Mouse (Mus musculus) heart, embryonic 12.5 days (tissue): Measurements from ENCODE around the gene Rimklb. TPM values are rescaled to one million over a fixed set of nuclear protein-coding genes. Genes with fewer than 3 reads are reported as not detected.
"Not testable (repeated sequence)": the region's sequence is repeated elsewhere in the genome, so short reads cannot be mapped to it uniquely, and the experiment has no call there.

ENCODE experiments used
- ATAC-seq: fragments of 200-750 bp; cut with Nextera tagmentation; 2 replicates; pipeline ENCODE4 v1.8.0; 2017; ENCODE audit warnings: moderate TSS enrichment, moderate library complexity; ENCODE audit not compliant: insufficient number of reproducible peaks, low FRiP score
- H3K27ac ChIP-seq: fragments of 300-500 bp; sonication (generic); 2 replicates; pipeline ENCODE4 v1.5.1; 2016; ENCODE audit warnings: mild to moderate bottlenecking, moderate library complexity; ENCODE audit not compliant: poor library complexity, severe bottlenecking
- H3K27me3 ChIP-seq: fragments of 300-500 bp; sonication (generic); replicated peaks from 2 replicates; pipeline ENCODE4 v1.6.1; 2016; ENCODE audit warnings: mild to moderate bottlenecking, moderate library complexity
- H3K36me3 ChIP-seq: fragments of 300-500 bp; sonication (generic); 2 replicates; pipeline ENCODE4 v1.6.1; 2016; ENCODE audit warnings: mild to moderate bottlenecking, moderate library complexity
- H3K4me1 ChIP-seq: fragments of 300-500 bp; sonication (generic); replicated peaks from 2 replicates; pipeline ENCODE4 v1.6.1; 2016; ENCODE audit warnings: mild to moderate bottlenecking
- H3K4me2 ChIP-seq: fragments of 300-500 bp; sonication (generic); 2 replicates; pipeline ENCODE4 v1.6.1; 2016; ENCODE audit warnings: mild to moderate bottlenecking, moderate library complexity
- H3K4me3 ChIP-seq: fragments of 300-500 bp; sonication (generic); 2 replicates; pipeline ENCODE4 v1.5.1; 2016; ENCODE audit warnings: mild to moderate bottlenecking
- H3K9ac ChIP-seq: fragments of 300-500 bp; sonication (generic); 2 replicates; pipeline ENCODE4 v1.6.1; 2016; ENCODE audit warnings: mild to moderate bottlenecking, moderate library complexity
- H3K9me3 ChIP-seq: fragments of 300-500 bp; sonication (generic); replicated peaks from 2 replicates; pipeline ENCODE4 v1.6.1; 2016; ENCODE audit warnings: mild to moderate bottlenecking, moderate library complexity
- WGBS: fragments of 180-500 bp; shearing (Covaris S2); methylation state at CpG from one replicate; pipeline ENCODE4 v1.1.7; 2016; 5-methylcytosine and 5-hydroxymethylcytosine counted together
- polyA plus RNA-seq: library from polyadenylated mRNA; unstranded; fragments of >200 nt; fragmentation: Nextera tagmentation; extraction: Ambion mirVana; gene quantifications from 2 replicates; pipeline ENCODE4 v1.2.1, GENCODE M21; 2016

The Rimklb gene
- polyA plus RNA-seq, 1 experiment from 2014 or later = 7.3 TPM

GRCm38 (mm10) chr6:122527596-122527995 lies 29.0 kb upstream of the Rimklb start:
- Histone ChIP-seq H3K36me3 (no peaks in the 10 kb centered on the region), H3K9me3 (no peaks in the 10 kb centered on the region), H3K27ac (no peak overlapping the region), H3K27me3 (0 out of 2 replicates have a peak, but pooled peaks cover 3% of the 10 kb centered on the region), H3K4me1 (no peaks in the 10 kb centered on the region), H3K4me2 (no peak overlapping the region), H3K9ac (no peak overlapping the region), H3K4me3 (no peak overlapping the region)
- ATAC-seq = no peak
- 21% methylated on average over 12 of the region's 12 CpGs for WGBS

- no peak for ATAC-seq
- Histone ChIP-seq H3K27ac (no peak overlapping the region), H3K36me3 (no peaks in the 10 kb centered on the region), H3K9ac (no peak overlapping the region), H3K4me3 (no peak overlapping the region), H3K27me3 (0 out of 2 replicates have a peak, but pooled peaks cover 3% of the 10 kb centered on the region), H3K4me1 (no peaks in the 10 kb centered on the region), H3K4me2 (no peak overlapping the region), H3K9me3 (no peaks in the 10 kb centered on the region)
- WGBS = 82% methylated on average over 8 of the region's 8 CpGs
These were observed 24.7 kb upstream of the Rimklb start for GRCm38 (mm10) chr6:122523289-122523688.

- no peak for ATAC-seq
- H3K9me3 ChIP-seq = no peaks in the 10 kb centered on the region
- H3K4me2 ChIP-seq = peak overlapping the region; percentile 15; the same call in 1 of the 2 replicates
- no peaks in the 10 kb centered on the region for H3K4me1 ChIP-seq
- no peaks in the 10 kb centered on the region for H3K36me3 ChIP-seq
- WGBS = 65% methylated on average over 9 of the region's 9 CpGs
- 0 out of 2 replicates have a peak, but pooled peaks cover 3% of the 10 kb centered on the region for H3K27me3 ChIP-seq
- H3K4me3 ChIP-seq = no peak overlapping the region
- H3K9ac ChIP-seq = no peak overlapping the region
- no peak overlapping the region for H3K27ac ChIP-seq
These were observed 24.0 kb upstream of the Rimklb start for GRCm38 (mm10) chr6:122522595-122522994.

GRCm38 (mm10) chr6:122519384-122519783 lies 20.8 kb upstream of the Rimklb start:
- Histone ChIP-seq H3K4me3 (no peak overlapping the region), H3K9ac (no peak overlapping the region), H3K36me3 (no peaks in the 10 kb centered on the region), H3K27me3 (no peaks in the 10 kb centered on the region), H3K4me1 (no peaks in the 10 kb centered on the region), H3K9me3 (no peaks in the 10 kb centered on the region), H3K4me2 (no peak overlapping the region), H3K27ac (no peak overlapping the region)
- ATAC-seq = no peak
- 38% methylated on average over 2 of the region's 2 CpGs for WGBS

- 51% methylated on average over 1 of the region's 1 CpGs for WGBS
- Histone ChIP-seq H3K4me1 (peaks cover 8% of the 10 kb centered on the region; the same call in 1 of the 2 replicates), H3K4me2 (no peak overlapping the region), H3K27ac (no peak overlapping the region), H3K9ac (no peak overlapping the region), H3K27me3 (no peaks in the 10 kb centered on the region), H3K9me3 (no peaks in the 10 kb centered on the region), H3K4me3 (no peak overlapping the region), H3K36me3 (no peaks in the 10 kb centered on the region)
- ATAC-seq = no peak
These were observed 19.1 kb upstream of the Rimklb start for GRCm38 (mm10) chr6:122517668-122518067.

GRCm38 (mm10) chr6:122515762-122516161 lies 17.2 kb upstream of the Rimklb start:
- H3K9ac ChIP-seq, H3K27ac ChIP-seq, H3K9me3 ChIP-seq, H3K4me3 ChIP-seq, H3K4me2 ChIP-seq, ATAC-seq, H3K4me1 ChIP-seq, H3K27me3 ChIP-seq, H3K36me3 ChIP-seq: not testable (repeated sequence)
- WGBS = 81% methylated on average over 2 of the region's 2 CpGs

- H3K27ac ChIP-seq = no peak overlapping the region
- no peaks in the 10 kb centered on the region for H3K9me3 ChIP-seq
- peaks cover 8% of the 10 kb centered on the region; the same call in 1 of the 2 replicates for H3K4me1 ChIP-seq
- WGBS = 68% methylated on average over 3 of the region's 3 CpGs
- H3K4me3 ChIP-seq = no peak overlapping the region
- no peaks in the 10 kb centered on the region for H3K27me3 ChIP-seq
- H3K9ac ChIP-seq = no peak overlapping the region
- H3K4me2 ChIP-seq = no peak overlapping the region
- ATAC-seq = no peak
- no peaks in the 10 kb centered on the region for H3K36me3 ChIP-seq
These were observed 15.8 kb upstream of the Rimklb start for GRCm38 (mm10) chr6:122514312-122514711.

GRCm38 (mm10) chr6:122512914-122513878 lies 14.6 kb upstream of the Rimklb start:
- Histone ChIP-seq H3K9ac (no peak overlapping the region), H3K27ac (no peak overlapping the region), H3K27me3 (no peaks in the 10 kb centered on the region), H3K36me3 (no peaks in the 10 kb centered on the region), H3K4me3 (no peak overlapping the region), H3K9me3 (no peaks in the 10 kb centered on the region), H3K4me2 (peak overlapping the region; percentile 8; the same call in 1 of the 2 replicates), H3K4me1 (peaks cover 10% of the 10 kb centered on the region; the same call in 1 of the 2 replicates)
- 47% methylated on average over 12 of the region's 12 CpGs for WGBS
- peak; percentile 43; the same call in 1 of the 2 replicates for ATAC-seq

GRCm38 (mm10) chr6:122508494-122508893 lies 9.9 kb upstream of the Rimklb start:
- Histone ChIP-seq H3K27ac (peak overlapping the region; percentile 51), H3K9me3 (no peaks in the 10 kb centered on the region), H3K27me3 (no peaks in the 10 kb centered on the region), H3K36me3 (no peaks in the 10 kb centered on the region), H3K9ac (no peak overlapping the region), H3K4me3 (no peak overlapping the region), H3K4me1 (peaks cover 10% of the 10 kb centered on the region; the same call in 1 of the 2 replicates), H3K4me2 (no peak overlapping the region)
- ATAC-seq = peak; percentile 81
- 62% methylated on average over 8 of the region's 8 CpGs for WGBS

GRCm38 (mm10) chr6:122505545-122505944 lies 7.0 kb upstream of the Rimklb start, which contains the start of gene Mfap5:
Gene Mfap5 (plus strand): TSS chr6:122505845.
- H3K27me3 ChIP-seq = no peaks in the 10 kb centered on the region
- 0 out of 2 replicates have a peak, but pooled peaks cover 4% of the 10 kb centered on the region for H3K4me1 ChIP-seq
- H3K4me2 ChIP-seq = no peak within 1 kb of the TSS
- no peak within 1 kb of the TSS for H3K4me3 ChIP-seq
- no peak for ATAC-seq
- H3K9ac ChIP-seq = no peak within 1 kb of the TSS
- WGBS = 76% methylated on average over 3 of the region's 3 CpGs
- no peaks in the 10 kb centered on the region for H3K36me3 ChIP-seq
- no peak within 1 kb of the TSS for H3K27ac ChIP-seq
- H3K9me3 ChIP-seq = no peaks in the 10 kb centered on the region

GRCm38 (mm10) chr6:122505041-122505440 lies 6.5 kb upstream of the Rimklb start:
- ATAC-seq = no peak
- H3K27ac ChIP-seq = no peak overlapping the region
- no peaks in the 10 kb centered on the region for H3K36me3 ChIP-seq
- H3K4me1 ChIP-seq = 0 out of 2 replicates have a peak, but pooled peaks cover 4% of the 10 kb centered on the region
- H3K9me3 ChIP-seq = no peaks in the 10 kb centered on the region
- H3K9ac ChIP-seq = no peak overlapping the region
- H3K4me2 ChIP-seq = no peak overlapping the region
- WGBS = 72% methylated on average over 4 of the region's 4 CpGs
- no peaks in the 10 kb centered on the region for H3K27me3 ChIP-seq
- H3K4me3 ChIP-seq = no peak overlapping the region
